Mouse (Mus musculus): ENCODE results near the gene Bnipl. TPM values are rescaled to one million over a fixed set of nuclear protein-coding genes. Genes with fewer than 3 reads are reported as not detected.

The Bnipl gene
- polyA plus RNA-seq, 1 experiment: 1.8 TPM

- H3K27me3 ChIP-seq (ENCODE audit: control insufficient read depth, insufficient read depth, low read length): no peaks in the 10 kb centered on the region
- no peak overlapping the region for H3K4me3 ChIP-seq (replicated peaks; ENCODE audit: insufficient read depth, low read depth, low read length)
- DNase-seq: no peak
- peaks cover 10% of the 10 kb centered on the region for H3K4me1 ChIP-seq (ENCODE audit: control insufficient read depth, insufficient read depth, low read length)
- 73% methylated on average over 2 of the region's 2 CpGs for WGBS
- TF ChIP-seq POLR2A (IDR thresholded peaks at IDR 0.05; ENCODE audit: borderline replicate concordance, insufficient read depth, low read length): no peak
- no peak for TF ChIP-seq CTCF (IDR thresholded peaks at IDR 0.05; ENCODE audit: borderline replicate concordance, insufficient read depth, low read depth, low read length)
- H3K27ac ChIP-seq (ENCODE audit: insufficient read depth, low read length): no peak overlapping the region
Measured at GRCm38 (mm10) chr3:95195772-95196171, 55.2 kb downstream of the Bnipl start.

- DNase-seq: peak; percentile 40 to 70
- no peaks in the 10 kb centered on the region for H3K27me3 ChIP-seq (ENCODE audit: control insufficient read depth, insufficient read depth, low read length)
- H3K4me3 ChIP-seq (replicated peaks; ENCODE audit: insufficient read depth, low read depth, low read length): no peak overlapping the region
- H3K27ac ChIP-seq (ENCODE audit: insufficient read depth, low read length): no peak overlapping the region
- 12% methylated on average over 6 of the region's 6 CpGs for WGBS
- TF ChIP-seq CTCF (IDR thresholded peaks at IDR 0.05; ENCODE audit: borderline replicate concordance, insufficient read depth, low read depth, low read length) (no peak), POLR2A (IDR thresholded peaks at IDR 0.05; ENCODE audit: borderline replicate concordance, insufficient read depth, low read length) (no peak)
- H3K4me1 ChIP-seq (ENCODE audit: control insufficient read depth, insufficient read depth, low read length): peaks cover 10% of the 10 kb centered on the region
Measured at GRCm38 (mm10) chr3:95194721-95195135, 56.3 kb downstream of the Bnipl start.

Other genes starting within 250 kb of the Bnipl start
- gene Zfp687, start 235.7 kb downstream of the Bnipl start, polyA plus RNA-seq (2012; rRNA removed): 40.9 and 43.8 TPM in 2 replicates
- 227 and 245 TPM in 2 replicates for gene Psmd4, start 208.6 kb downstream of the Bnipl start, polyA plus RNA-seq (2012; rRNA removed)
- gene Pip5k1a, start 144.3 kb downstream of the Bnipl start, polyA plus RNA-seq (2012; rRNA removed): 26.6 and 28.7 TPM in 2 replicates
- gene Vps72, start 140.2 kb downstream of the Bnipl start, polyA plus RNA-seq (2012; rRNA removed): 71.6 and 71.7 TPM in 2 replicates
- gene Tmod4, start 126.7 kb downstream of the Bnipl start, polyA plus RNA-seq (2012; rRNA removed): 1.0 and 1.2 TPM in 2 replicates
- gene Scnm1, start 117.2 kb downstream of the Bnipl start, polyA plus RNA-seq (2012; rRNA removed): 134 and 139 TPM in 2 replicates
- 31.8 and 34.9 TPM in 2 replicates for gene Lysmd1, start 117.1 kb downstream of the Bnipl start, polyA plus RNA-seq (2012; rRNA removed)
- 1.3 and 2.0 TPM in 2 replicates for gene Tnfaip8l2, start 108.8 kb downstream of the Bnipl start, polyA plus RNA-seq (2012; rRNA removed)
- gene Sema6c, start 90.7 kb downstream of the Bnipl start, polyA plus RNA-seq (2012; rRNA removed): 40.5 and 42.9 TPM in 2 replicates
- gene Gabpb2, start 33.3 kb downstream of the Bnipl start, polyA plus RNA-seq (2012; rRNA removed): 30.6 and 34.0 TPM in 2 replicates
- 74.0 and 75.0 TPM in 2 replicates for gene Cdc42se1, start 22.5 kb downstream of the Bnipl start, polyA plus RNA-seq (2012; rRNA removed)
- 339 and 352 TPM in 2 replicates for gene Mllt11, start 19.0 kb downstream of the Bnipl start, polyA plus RNA-seq (2012; rRNA removed)
- gene Gm128, start 9.6 kb downstream of the Bnipl start, polyA plus RNA-seq (2012; rRNA removed): 0.75 and 0.90 TPM in 2 replicates
- gene Mindy1, start 30.2 kb upstream of the Bnipl start, polyA plus RNA-seq (2012; rRNA removed): 96.8 and 103 TPM in 2 replicates
- 43.2 and 47.6 TPM in 2 replicates for gene Prune1, start 30.9 kb upstream of the Bnipl start, polyA plus RNA-seq (2012; rRNA removed)
- gene Anxa9, start 56.0 kb upstream of the Bnipl start, polyA plus RNA-seq (2012; rRNA removed): 1.2 and 1.5 TPM in 2 replicates
- 133 and 142 TPM in 2 replicates for gene Cers2, start 63.6 kb upstream of the Bnipl start, polyA plus RNA-seq (2012; rRNA removed)
- gene Setdb1, start 106.0 kb upstream of the Bnipl start, polyA plus RNA-seq (2012; rRNA removed): 36.5 and 38.0 TPM in 2 replicates
- not detected in 2 replicates for gene 4930558C23Rik, start 151.6 kb upstream of the Bnipl start, polyA plus RNA-seq (2012; rRNA removed)
- 56.3 and 61.5 TPM in 2 replicates for gene Arnt, start 183.2 kb upstream of the Bnipl start, polyA plus RNA-seq (2012; rRNA removed)
- 4.0 and 4.4 TPM in 2 replicates for gene Ctsk, start 248.1 kb upstream of the Bnipl start, polyA plus RNA-seq (2012; rRNA removed)